Comparison of ENCODE assay signal across 28 mouse cellular contexts in the genomic region with DNA sequence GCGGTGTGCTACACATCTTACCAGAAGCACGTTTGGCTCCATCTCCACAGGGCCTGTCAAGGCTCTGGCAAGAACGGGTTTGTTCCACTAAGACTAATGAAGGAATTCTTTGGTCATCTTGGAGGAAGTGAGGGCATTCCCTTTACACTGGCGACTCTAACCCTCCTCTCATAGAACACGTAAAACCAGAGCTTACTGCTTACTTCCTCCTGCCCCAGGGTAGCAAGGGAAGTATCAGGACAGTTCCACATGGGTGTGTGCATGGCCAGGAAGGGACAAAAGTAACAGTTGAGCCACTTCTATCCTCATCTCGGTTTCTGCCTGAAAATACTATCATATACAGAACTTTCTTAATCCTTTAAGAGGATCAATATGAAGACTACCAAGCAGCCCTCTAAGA. TPM values are rescaled to one million over a fixed set of nuclear protein-coding genes. Genes with fewer than 3 reads are reported as not detected.
A peak's percentile ranks its signal among the peaks of the same experiment; 100 is the strongest.
DNase-seq lines count a peak whose midpoint lies in the region; ATAC-seq and TF ChIP-seq lines count a peak whose summit lies in the region.
"Had no signal": no experiment of that assay in that cellular context is flagged by ENCODE, and none has a peak within 500 bp of the region (broad histone marks: within the 10 kb centered on the region; RNA-seq: fewer than 3 reads in every experiment).

No protein-coding gene starts in this region.

- no peaks in the 10 kb centered on the region for H3K9me3 ChIP-seq in forebrain, embryonic 11.5 days (ENCODE audit: control insufficient read depth, low read length)
- H3K9me3 ChIP-seq: forebrain, embryonic 12.5 days; forebrain, embryonic 15.5 days; heart, embryonic 12.5 days; heart, embryonic 15.5 days had no signal

- 85% methylated on average over 6 of the region's 6 CpGs for WGBS in forebrain, embryonic 11.5 days

- H3K27me3 ChIP-seq in forebrain, embryonic 11.5 days (ENCODE audit: control insufficient read depth, insufficient read depth, low read length): no peaks in the 10 kb centered on the region
- H3K27me3 ChIP-seq: forebrain, embryonic 12.5 days; forebrain, embryonic 15.5 days; heart, embryonic 12.5 days; heart, embryonic 15.5 days had no signal

- peak; percentile 44 for ATAC-seq in granulocyte monocyte progenitor cell, adult 5-6 weeks (replicated peaks; ENCODE audit: poor library complexity, severe bottlenecking)
- peak; percentile 53; the same call in 1 of the 2 replicates for ATAC-seq in monocyte, adult 5-6 weeks (replicated peaks; ENCODE audit: insufficient number of reproducible peaks, low FRiP score, low TSS enrichment, poor library complexity, severe bottlenecking)
- ATAC-seq in forebrain, embryonic 11.5 days (replicated peaks; ENCODE audit: low FRiP score): no peak
- ATAC-seq: activated CD4-positive, CD25-positive, alpha-beta regulatory T cell, adult 4 months; CD4-positive, CD25-positive, alpha-beta regulatory T cell, adult 4 months; forebrain, embryonic 15.5 days; hindbrain, postnatal 0 days; inflammation-experienced regulatory T-cells, adult 6 months; intestine, embryonic 16.5 days had no signal

- no peak for DNase-seq in layer of hippocampus, adult 2 months (ENCODE audit: low spot score in 2 of 2)
- no peak for DNase-seq in layer of hippocampus, postnatal 10 days (ENCODE audit: low spot score in 2 of 2)
- no peak for DNase-seq in adrenal gland, postnatal 25 days
- no peak for DNase-seq in forebrain, embryonic 11.5 days (ENCODE audit: low spot score)
- DNase-seq: adrenal gland, adult 8-10 months; cerebellum, adult 11 months; cerebellum, adult 2 months; cerebellum, adult 9-11 months; cerebellum, postnatal 25 days; embryo, embryonic 11 days; gastrocnemius, postnatal 10 days; gastrocnemius, postnatal 36 days; heart, adult 18-20 months; heart, postnatal 10 days; heart, postnatal 4 days had no signal

- H3K9ac ChIP-seq in forebrain, embryonic 11.5 days (ENCODE audit: low read length): no peak overlapping the region
- H3K9ac ChIP-seq: forebrain, embryonic 12.5 days; forebrain, embryonic 15.5 days; heart, embryonic 12.5 days; heart, embryonic 15.5 days; hindbrain, embryonic 14.5 days had no signal

- H3K4me3 ChIP-seq in layer of hippocampus, adult 2 months: no peak overlapping the region
- no peak overlapping the region for H3K4me3 ChIP-seq in bone marrow macrophage, adult 2 months (ENCODE audit: insufficient read depth, low read length)
- no peak overlapping the region for H3K4me3 ChIP-seq in forebrain, embryonic 11.5 days (ENCODE audit: low read depth, low read length)
- H3K4me3 ChIP-seq: forebrain, embryonic 12.5 days; forebrain, embryonic 15.5 days; heart, embryonic 12.5 days; heart, embryonic 15.5 days had no signal

- no peak overlapping the region for H3K4me2 ChIP-seq in forebrain, embryonic 11.5 days (ENCODE audit: low read depth, low read length, severe bottlenecking)
- H3K4me2 ChIP-seq: forebrain, embryonic 12.5 days; forebrain, embryonic 15.5 days; heart, embryonic 12.5 days; heart, embryonic 15.5 days; hindbrain, embryonic 14.5 days had no signal

- TF ChIP-seq CTCF in layer of hippocampus, adult 2 months (conservative IDR thresholded peaks at IDR 0.05): no peak
- TF ChIP-seq CTCF in bone marrow macrophage, adult 2 months (IDR thresholded peaks at IDR 0.05; ENCODE audit: low read depth, low read length): no peak

- no peak for TF ChIP-seq POLR2A in bone marrow macrophage, adult 2 months (IDR thresholded peaks at IDR 0.05; ENCODE audit: borderline replicate concordance, low read depth, low read length)

- H3K4me1 ChIP-seq in bone marrow macrophage, adult 2 months (ENCODE audit: control insufficient read depth, insufficient read depth, low read length): peaks cover 7% of the 10 kb centered on the region
- H3K4me1 ChIP-seq in forebrain, embryonic 11.5 days (replicated peaks; ENCODE audit: control insufficient read depth, insufficient read depth, low read length): no peaks in the 10 kb centered on the region
- H3K4me1 ChIP-seq: forebrain, embryonic 12.5 days; forebrain, embryonic 15.5 days; heart, embryonic 12.5 days had no signal

- no peaks in the 10 kb centered on the region for H3K36me3 ChIP-seq in forebrain, embryonic 11.5 days (ENCODE audit: control insufficient read depth, insufficient read depth, low read length)
- H3K36me3 ChIP-seq: forebrain, embryonic 12.5 days had no signal

- H3K27ac ChIP-seq in layer of hippocampus, adult 2 months: peak overlapping the region; percentile 91
- peak overlapping the region; percentile 22; the same call in 1 of the 2 replicates for H3K27ac ChIP-seq in bone marrow macrophage, adult 2 months (ENCODE audit: insufficient read depth, low read depth, low read length)
- no peak overlapping the region for H3K27ac ChIP-seq in forebrain, embryonic 11.5 days (ENCODE audit: low read depth, low read length)
- H3K27ac ChIP-seq: forebrain, embryonic 12.5 days; heart, embryonic 15.5 days; hindbrain, embryonic 14.5 days; hindbrain, postnatal 0 days had no signal

RNA-seq across cellular contexts. Expression of a gene that starts 47.5 kb away (rescaled TPM):
- total RNA-seq in layer of hippocampus, adult 2 months (2021): 100 to 1,000 TPM; 173 to 184 TPM
- 100 to 1,000 TPM; 110 to 121 TPM for total RNA-seq in layer of hippocampus, postnatal 10 days (2021)
- polyA plus RNA-seq in bone marrow macrophage, adult 2 months (2012; ENCODE audit: insufficient read depth, insufficient read length, missing spikeins): 18.8 and 19.4 TPM in 2 replicates
- total RNA-seq in granulocyte monocyte progenitor cell, adult 5-6 weeks (2014; fragmentation: Nextera tagmentation): 28.9 and 38.8 TPM in 2 replicates
- total RNA-seq in granulocyte monocyte progenitor cell, adult 5-6 weeks (2017): 14.9 and 15.4 TPM in 2 replicates
- 35.7 to 65.7 TPM (median 49.1 TPM) in 3 replicates for total RNA-seq in monocyte, adult 5-6 weeks (2017)
- 72.3 and 92.8 TPM in 2 replicates for total RNA-seq in adrenal gland, postnatal 25 days (2021)
- polyA plus RNA-seq in forebrain, embryonic 11.5 days (2014; fragmentation: Nextera tagmentation; extraction: Ambion mirVana): 9.5 and 12.0 TPM in 2 replicates
